Mouse (Mus musculus) spleen, postnatal 36 days (tissue): Measurements from ENCODE around the gene Prcd.
"Not testable (repeated sequence)": the region's sequence is repeated elsewhere in the genome, so short reads cannot be mapped to it uniquely, and the experiment has no call there.

Experiments
- DNase-seq, 2 experiments: peaks; one replicate each; pipeline ENCODE4 v3.0.0; 2022; ENCODE audit warnings: low spot score in 2 of 2, mixed read lengths in 1 of 2

Gene Prcd

GRCm38 (mm10) chr11:116648213-116648921, 5.0 kb upstream of the Prcd start:
- no peak for DNase-seq

GRCm38 (mm10) chr11:116648976-116649375, 4.4 kb upstream of the Prcd start:
- no peak for DNase-seq

- no peak for DNase-seq
Measured at GRCm38 (mm10) chr11:116649711-116650337, 3.5 kb upstream of the Prcd start.

- DNase-seq, result no peak
Measured at GRCm38 (mm10) chr11:116650811-116651210, 2.5 kb upstream of the Prcd start.

GRCm38 (mm10) chr11:116651339-116651738, 2.0 kb upstream of the Prcd start:
- DNase-seq, result no peak

- DNase-seq, result no peak
Measured at GRCm38 (mm10) chr11:116652330-116653098, 820 bp upstream of the Prcd start.

GRCm38 (mm10) chr11:116653709-116654221, 431 bp downstream of the Prcd start:
- DNase-seq, result no peak

GRCm38 (mm10) chr11:116654255-116654821, 1.0 kb downstream of the Prcd start, which contains the start of gene Cygb:
Gene Cygb (minus strand): TSS chr11:116654313.
- no peak for DNase-seq

GRCm38 (mm10) chr11:116656348-116657191, 3.2 kb downstream of the Prcd start:
- no peak for DNase-seq

GRCm38 (mm10) chr11:116657311-116658223, 4.2 kb downstream of the Prcd start:
- peak; percentile 76 to 78 for DNase-seq

GRCm38 (mm10) chr11:116658238-116658637, 4.9 kb downstream of the Prcd start:
- DNase-seq, result no peak

GRCm38 (mm10) chr11:116659027-116659621, 5.8 kb downstream of the Prcd start:
- DNase-seq, result no peak

- no peak for DNase-seq
Measured at GRCm38 (mm10) chr11:116660181-116660580, 6.8 kb downstream of the Prcd start.

- no peak for DNase-seq
Measured at GRCm38 (mm10) chr11:116661291-116661947, 8.1 kb downstream of the Prcd start.

- DNase-seq, result no peak
Measured at GRCm38 (mm10) chr11:116661948-116662377, 8.6 kb downstream of the Prcd start.

- no peak for DNase-seq
Measured at GRCm38 (mm10) chr11:116665289-116665688, 12.0 kb downstream of the Prcd start.

- DNase-seq, result no peak
Measured at GRCm38 (mm10) chr11:116666566-116666965, 13.2 kb downstream of the Prcd start.

- DNase-seq, result not testable (repeated sequence)
Measured at GRCm38 (mm10) chr11:116667012-116667411, 13.7 kb downstream of the Prcd start.

- DNase-seq, result no peak
Measured at GRCm38 (mm10) chr11:116667930-116668329, 14.6 kb downstream of the Prcd start.
